Mouse (Mus musculus) intestine, embryonic 16.5 days (tissue): Measurements from ENCODE around the gene Hyal3. TPM values are rescaled to one million over a fixed set of nuclear protein-coding genes. Genes with fewer than 3 reads are reported as not detected.

Experiments
- ATAC-seq: fragments of 200-750 bp; cut with Nextera tagmentation; 2 replicates; pipeline ENCODE4 v1.8.0; 2017; ENCODE audit warnings: moderate TSS enrichment, moderate library complexity
- H3K27ac ChIP-seq: fragments of 300-500 bp; sonication (generic); 2 replicates; pipeline ENCODE4 v1.5.1; 2014; ENCODE audit warnings: mild to moderate bottlenecking, low read length
- H3K27me3 ChIP-seq: fragments of 300-500 bp; sonication (generic); replicated peaks from 2 replicates; pipeline ENCODE4 v1.6.1; 2014; ENCODE audit warnings: low read length, control low read depth, mixed read lengths; ENCODE audit not compliant: control insufficient read depth, insufficient read depth
- H3K36me3 ChIP-seq: fragments of 300-500 bp; sonication (generic); 2 replicates; pipeline ENCODE4 v1.6.1; 2014; ENCODE audit warnings: low read length, control low read depth; ENCODE audit not compliant: control insufficient read depth, insufficient read depth
- H3K4me1 ChIP-seq: fragments of 300-500 bp; sonication (generic); 2 replicates; pipeline ENCODE4 v1.6.1; 2014; ENCODE audit warnings: low read length, control low read depth, mixed read lengths; ENCODE audit not compliant: control insufficient read depth, insufficient read depth
- H3K4me2 ChIP-seq: fragments of 300-500 bp; sonication (generic); 2 replicates; pipeline ENCODE4 v1.6.1; 2014; ENCODE audit warnings: low read depth, low read length, control low read depth
- H3K4me3 ChIP-seq: fragments of 300-500 bp; sonication (generic); 2 replicates; pipeline ENCODE4 v1.5.1; 2014; ENCODE audit warnings: mild to moderate bottlenecking, low read length
- H3K9ac ChIP-seq: fragments of 300-500 bp; sonication (generic); 2 replicates; pipeline ENCODE4 v1.6.1; 2014; ENCODE audit warnings: low read depth, low read length
- H3K9me3 ChIP-seq: fragments of 300-500 bp; sonication (generic); 2 replicates; pipeline ENCODE4 v1.6.1; 2016; ENCODE audit warnings: low read length, control low read depth; ENCODE audit not compliant: control insufficient read depth
- WGBS: fragments of 180-500 bp; shearing (Covaris S2); extraction: QIAGEN DNeasy Blood & Tissue Kit; methylation state at CpG from one replicate; pipeline ENCODE4 v1.1.7; 2014; 5-methylcytosine and 5-hydroxymethylcytosine counted together
- polyA plus RNA-seq: library from polyadenylated mRNA; unstranded; fragments of >200 nt; fragmentation: Nextera tagmentation; extraction: Ambion mirVana; gene quantifications from 2 replicates; pipeline ENCODE4 v1.2.1, GENCODE M21; 2015

The Hyal3 gene
- polyA plus RNA-seq, 1 experiment from 2014 or later, result 0.68 TPM

GRCm38 (mm10) chr9:107598385-107598784 lies 17.8 kb downstream of the Hyal3 start:
- ATAC-seq, result no peak
- 63% methylated on average over 5 of the region's 5 CpGs for WGBS
- peaks cover 8% of the 10 kb centered on the region; the same call in 1 of the 2 replicates for H3K36me3 ChIP-seq

GRCm38 (mm10) chr9:107599433-107599832 lies 18.8 kb downstream of the Hyal3 start:
- peaks cover 42% of the 10 kb centered on the region for H3K4me1 ChIP-seq
- 81% methylated on average over 9 of the region's 9 CpGs for WGBS

More at GRCm38 (mm10) chr9:107598385-107598784, 17.8 kb downstream of the Hyal3 start:
- Histone ChIP-seq H3K27me3 (no peaks in the 10 kb centered on the region), H3K4me3 (no peak overlapping the region), H3K27ac (no peak overlapping the region), H3K9ac (peak overlapping the region; percentile 24; the same call in 1 of the 2 replicates), H3K4me1 (peaks cover 32% of the 10 kb centered on the region), H3K9me3 (no peaks in the 10 kb centered on the region), H3K4me2 (no peak overlapping the region)

GRCm38 (mm10) chr9:107599842-107600241 lies 19.2 kb downstream of the Hyal3 start:
- Histone ChIP-seq H3K4me1 (peaks cover 42% of the 10 kb centered on the region), H3K36me3 (peaks cover 2% of the 10 kb centered on the region; the same call in 1 of the 2 replicates), H3K27ac (no peak overlapping the region), H3K4me3 (no peak overlapping the region), H3K4me2 (no peak overlapping the region), H3K9ac (no peak overlapping the region), H3K9me3 (no peaks in the 10 kb centered on the region), H3K27me3 (no peaks in the 10 kb centered on the region)
- no peak for ATAC-seq
- WGBS, result 68% methylated on average over 14 of the region's 14 CpGs

More at GRCm38 (mm10) chr9:107599433-107599832, 18.8 kb downstream of the Hyal3 start:
- H3K27me3 ChIP-seq, result no peaks in the 10 kb centered on the region
- H3K9me3 ChIP-seq, result no peaks in the 10 kb centered on the region
- H3K36me3 ChIP-seq, result peaks cover 2% of the 10 kb centered on the region; the same call in 1 of the 2 replicates
- no peak overlapping the region for H3K9ac ChIP-seq
- H3K4me2 ChIP-seq, result no peak overlapping the region
- no peak overlapping the region for H3K4me3 ChIP-seq
- no peak overlapping the region for H3K27ac ChIP-seq
- ATAC-seq, result no peak

- no peak for ATAC-seq
- no peaks in the 10 kb centered on the region for H3K9me3 ChIP-seq
- 72% methylated on average over 12 of the region's 12 CpGs for WGBS
- H3K4me2 ChIP-seq, result no peak overlapping the region
- no peak overlapping the region for H3K4me3 ChIP-seq
- H3K27me3 ChIP-seq, result no peaks in the 10 kb centered on the region
- H3K36me3 ChIP-seq, result peaks cover 2% of the 10 kb centered on the region; the same call in 1 of the 2 replicates
- no peak overlapping the region for H3K27ac ChIP-seq
- H3K4me1 ChIP-seq, result peaks cover 46% of the 10 kb centered on the region
- no peak overlapping the region for H3K9ac ChIP-seq
Measured at GRCm38 (mm10) chr9:107600745-107601144, 20.1 kb downstream of the Hyal3 start.

- H3K9ac ChIP-seq, result peak overlapping the region; percentile 3; the same call in 1 of the 2 replicates
- no peak for ATAC-seq
- H3K4me2 ChIP-seq, result no peak overlapping the region
- WGBS, result 83% methylated on average over 11 of the region's 11 CpGs
- no peak overlapping the region for H3K27ac ChIP-seq
- peaks cover 2% of the 10 kb centered on the region; the same call in 1 of the 2 replicates for H3K36me3 ChIP-seq
- H3K27me3 ChIP-seq, result no peaks in the 10 kb centered on the region
- no peak overlapping the region for H3K4me3 ChIP-seq
- peaks cover 46% of the 10 kb centered on the region for H3K4me1 ChIP-seq
- no peaks in the 10 kb centered on the region for H3K9me3 ChIP-seq
Measured at GRCm38 (mm10) chr9:107601275-107601674, 20.7 kb downstream of the Hyal3 start.

GRCm38 (mm10) chr9:107602068-107602648 lies 21.5 kb downstream of the Hyal3 start:
- ATAC-seq, result no peak
- Histone ChIP-seq H3K4me1 (peaks cover 52% of the 10 kb centered on the region), H3K9me3 (no peaks in the 10 kb centered on the region), H3K4me2 (0 out of 2 replicates have a peak overlapping the region, but pooled peaks have one; percentile 11), H3K27me3 (no peaks in the 10 kb centered on the region), H3K4me3 (no peak overlapping the region), H3K27ac (no peak overlapping the region), H3K9ac (peak overlapping the region; percentile 36; the same call in 1 of the 2 replicates), H3K36me3 (peaks cover 2% of the 10 kb centered on the region; the same call in 1 of the 2 replicates)
- WGBS, result 13% methylated on average over 10 of the region's 10 CpGs

- peaks cover 2% of the 10 kb centered on the region; the same call in 1 of the 2 replicates for H3K36me3 ChIP-seq
- H3K4me2 ChIP-seq, result peak overlapping the region; percentile 57; the same call in 1 of the 2 replicates
- 72% methylated on average over 6 of the region's 6 CpGs for WGBS
- no peaks in the 10 kb centered on the region for H3K9me3 ChIP-seq
- H3K27me3 ChIP-seq, result no peaks in the 10 kb centered on the region
- ATAC-seq, result no peak
- peaks cover 62% of the 10 kb centered on the region for H3K4me1 ChIP-seq
- no peak overlapping the region for H3K27ac ChIP-seq
- H3K4me3 ChIP-seq, result no peak overlapping the region
- peak overlapping the region; percentile 73; the same call in 1 of the 2 replicates for H3K9ac ChIP-seq
Measured at GRCm38 (mm10) chr9:107603251-107603650, 22.6 kb downstream of the Hyal3 start.

GRCm38 (mm10) chr9:107605041-107605661 lies 24.5 kb downstream of the Hyal3 start:
- H3K36me3 ChIP-seq, result peaks cover 2% of the 10 kb centered on the region; the same call in 1 of the 2 replicates
- peaks cover 61% of the 10 kb centered on the region for H3K4me1 ChIP-seq
- H3K4me3 ChIP-seq, result peak overlapping the region; percentile 49
- peak overlapping the region; percentile 73 for H3K9ac ChIP-seq
- 28% methylated on average over 23 of the region's 23 CpGs for WGBS
- peak overlapping the region; percentile 57 for H3K4me2 ChIP-seq
- H3K27me3 ChIP-seq, result no peaks in the 10 kb centered on the region
- peak; percentile 71 for ATAC-seq
- no peaks in the 10 kb centered on the region for H3K9me3 ChIP-seq
- peak overlapping the region; percentile 92 for H3K27ac ChIP-seq

GRCm38 (mm10) chr9:107606591-107606990 lies 26.0 kb downstream of the Hyal3 start:
- Histone ChIP-seq H3K36me3 (no peaks in the 10 kb centered on the region), H3K27me3 (no peaks in the 10 kb centered on the region), H3K4me2 (peak overlapping the region; percentile 43), H3K9ac (peak overlapping the region; percentile 73), H3K27ac (peak overlapping the region; percentile 92), H3K9me3 (no peaks in the 10 kb centered on the region), H3K4me3 (peak overlapping the region; percentile 49), H3K4me1 (peaks cover 61% of the 10 kb centered on the region)
- WGBS, result 7% methylated on average over 9 of the region's 9 CpGs
- ATAC-seq, result peak; percentile 52
